Mouse (Mus musculus): ENCODE measurements around the gene Ctcf.
A peak's percentile ranks its signal among the peaks of the same experiment; 100 is the strongest.

Ctcf gene

DNA sequence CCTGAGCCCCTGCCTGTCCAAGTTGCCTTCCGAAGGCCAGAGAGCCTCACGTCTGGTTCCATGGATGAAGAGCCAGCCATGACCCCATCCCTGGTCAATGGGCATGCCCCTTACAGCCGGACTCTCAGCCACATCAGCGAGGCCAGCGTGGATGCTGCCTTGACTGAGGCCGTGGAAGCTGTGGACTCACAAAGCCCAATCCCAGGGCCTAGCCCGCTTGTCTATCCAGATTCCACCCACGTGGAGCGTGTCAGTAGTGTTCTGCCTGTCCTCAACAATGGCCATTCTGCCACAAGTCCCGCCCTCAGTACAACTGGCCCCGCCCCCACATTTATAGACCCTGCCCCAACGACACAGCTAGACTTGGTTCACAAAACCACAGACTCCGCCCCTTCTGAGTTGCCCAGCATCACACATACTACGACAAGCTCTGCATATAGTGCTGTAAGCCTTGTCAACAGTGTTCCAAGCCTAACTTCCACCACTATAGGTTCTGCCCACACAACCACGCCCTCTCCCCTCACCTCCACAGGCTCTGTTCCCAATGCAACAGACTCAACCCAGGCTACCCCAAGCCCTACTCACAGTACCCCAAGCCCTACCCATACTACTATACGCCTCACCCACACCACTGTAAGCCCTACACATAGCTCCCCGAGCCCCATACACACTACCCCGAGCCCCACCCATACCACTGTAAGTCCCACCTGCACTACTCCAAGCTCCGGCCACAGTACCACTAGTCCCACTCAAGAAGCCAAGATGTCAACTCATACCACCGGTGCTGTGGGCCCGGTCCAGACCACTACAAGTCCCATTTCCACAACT, 18.7 kb upstream of the Ctcf start:
- DNase-seq (ENCODE audit: low read depth, low spot score): peak; percentile 89

DNA sequence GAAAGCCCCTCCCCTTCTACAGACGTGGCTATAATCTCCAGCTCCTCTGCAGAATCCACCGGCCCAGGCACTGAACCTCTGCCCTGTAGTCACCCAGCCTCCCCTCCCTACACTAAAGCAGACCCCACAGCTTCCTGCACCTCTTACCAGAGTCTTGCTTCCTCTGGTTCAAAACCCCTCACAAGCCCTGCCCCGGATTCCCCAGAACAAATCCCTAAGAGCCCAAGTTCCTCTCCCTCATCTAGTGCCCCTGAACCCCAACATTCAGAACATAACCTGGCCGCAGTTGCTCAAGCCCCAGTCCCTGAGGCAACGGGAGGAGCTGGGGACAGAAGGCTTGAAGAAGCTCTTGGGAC, 18.1 kb upstream of the Ctcf start:
- no peak for DNase-seq (ENCODE audit: low read depth, low spot score)

DNA sequence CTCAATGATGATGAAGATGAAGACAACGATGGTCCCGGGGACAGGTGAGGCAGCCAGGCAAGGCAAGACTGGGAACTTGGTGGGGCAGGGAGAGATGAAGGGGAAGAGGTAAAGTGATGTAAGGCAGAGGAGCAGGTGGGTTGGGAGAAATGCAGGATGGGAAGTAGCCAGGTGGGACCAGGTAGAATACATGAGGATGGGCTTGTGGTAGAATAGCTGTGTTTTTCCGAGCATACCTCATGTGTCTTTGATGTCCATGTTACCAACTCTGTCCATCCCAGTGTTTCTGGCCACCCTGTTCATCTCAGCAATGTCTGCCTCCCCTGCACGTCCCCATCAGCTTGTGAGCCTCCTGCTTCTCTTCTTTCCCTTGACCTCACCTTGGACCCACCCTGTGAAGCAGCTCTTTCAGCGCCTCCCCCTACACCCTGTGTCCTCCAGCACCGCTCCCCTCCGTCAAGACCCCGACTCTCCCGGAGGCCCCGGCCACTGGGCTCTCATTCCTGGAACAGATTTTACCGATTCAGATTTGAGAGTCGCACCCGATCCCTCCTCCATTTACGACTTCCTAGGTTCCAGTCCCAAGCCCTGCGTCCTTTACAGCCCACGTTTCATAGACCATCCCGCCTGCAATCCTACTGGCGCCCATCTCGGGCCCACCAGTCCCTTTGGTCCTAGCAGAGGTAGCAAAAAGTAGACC, 17.3 kb upstream of the Ctcf start:
- no peak for DNase-seq (ENCODE audit: low read depth, low spot score)

DNA sequence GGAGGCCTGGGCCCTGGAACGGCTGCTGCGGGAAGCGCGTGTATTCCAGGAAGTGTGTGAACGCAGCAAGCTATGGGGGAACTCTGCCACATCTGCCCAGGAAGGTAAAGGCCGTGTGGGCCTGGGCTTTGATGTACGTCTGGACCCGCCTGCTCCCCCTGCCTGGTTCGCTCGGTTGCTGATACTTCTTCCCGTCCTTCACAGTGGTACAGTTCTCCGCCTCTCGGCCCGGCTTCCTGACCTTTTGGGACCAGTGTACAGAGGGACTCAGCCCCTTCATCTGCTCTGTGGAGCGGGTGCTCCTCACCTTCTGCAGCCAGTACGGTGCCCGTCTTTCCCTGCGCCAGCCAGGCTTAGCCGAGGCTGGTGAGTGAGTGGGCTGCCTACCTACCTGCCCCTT, 16.2 kb upstream of the Ctcf start:
- no peak for DNase-seq (ENCODE audit: low read depth, low spot score)

DNA sequence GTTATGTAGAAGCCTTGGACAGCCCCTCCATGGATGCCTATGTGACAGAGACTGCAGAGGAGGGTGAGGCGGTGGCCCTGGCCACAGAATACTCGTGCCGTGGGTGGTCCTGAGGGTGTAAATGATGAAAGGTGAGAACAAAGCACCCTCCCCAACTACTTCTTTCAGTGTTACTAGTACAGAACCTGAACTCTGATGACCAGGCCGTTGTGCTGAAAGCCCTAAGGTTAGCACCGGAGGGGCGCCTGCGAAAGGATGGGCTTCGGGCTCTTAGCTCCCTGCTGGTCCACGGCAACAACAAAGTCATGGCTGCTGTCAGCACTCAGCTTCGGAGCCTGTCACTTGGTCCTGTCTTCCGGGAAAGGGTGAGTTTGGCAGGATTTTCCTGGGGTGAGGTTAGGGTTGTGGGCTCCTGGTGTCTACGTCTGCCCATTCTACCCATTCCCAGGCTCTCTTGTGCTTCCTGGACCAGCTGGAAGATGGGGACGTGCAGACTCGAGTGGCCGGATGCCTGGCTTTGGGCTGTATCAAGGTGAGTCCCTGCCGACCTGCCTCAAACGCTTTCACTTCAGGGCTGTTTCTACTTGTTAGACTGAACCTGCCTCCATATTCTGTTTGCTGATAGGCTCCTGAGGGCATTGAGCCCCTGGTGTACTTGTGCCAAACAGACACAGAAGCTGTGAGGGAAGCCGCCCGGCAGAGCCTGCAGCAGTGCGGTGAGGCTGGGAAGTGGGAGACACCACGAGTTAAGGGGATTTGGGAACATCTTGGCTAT, 15.2 kb upstream of the Ctcf start:
- no peak for DNase-seq (ENCODE audit: low read depth, low spot score)

DNA sequence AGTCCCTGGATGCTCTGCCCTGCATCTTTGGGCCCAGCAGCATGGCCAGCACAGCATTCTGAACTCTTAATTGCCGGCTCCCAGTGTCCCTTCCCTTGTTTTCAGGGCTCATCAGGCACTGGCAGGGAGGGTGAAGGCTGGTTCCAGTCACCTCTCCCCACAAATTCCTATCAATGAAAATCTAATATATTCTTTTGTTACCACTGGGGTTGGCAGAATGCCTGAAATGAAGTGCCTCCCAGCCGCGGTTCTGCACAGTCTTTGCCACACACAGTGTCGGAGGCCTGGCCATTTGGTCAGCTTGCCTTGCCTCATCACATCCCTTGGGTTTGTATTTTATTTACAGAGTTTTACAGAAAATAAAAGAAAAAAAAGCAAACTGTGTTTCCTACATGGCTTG, 14.5 kb upstream of the Ctcf start:
- DNase-seq (ENCODE audit: low read depth, low spot score): no peak

DNA sequence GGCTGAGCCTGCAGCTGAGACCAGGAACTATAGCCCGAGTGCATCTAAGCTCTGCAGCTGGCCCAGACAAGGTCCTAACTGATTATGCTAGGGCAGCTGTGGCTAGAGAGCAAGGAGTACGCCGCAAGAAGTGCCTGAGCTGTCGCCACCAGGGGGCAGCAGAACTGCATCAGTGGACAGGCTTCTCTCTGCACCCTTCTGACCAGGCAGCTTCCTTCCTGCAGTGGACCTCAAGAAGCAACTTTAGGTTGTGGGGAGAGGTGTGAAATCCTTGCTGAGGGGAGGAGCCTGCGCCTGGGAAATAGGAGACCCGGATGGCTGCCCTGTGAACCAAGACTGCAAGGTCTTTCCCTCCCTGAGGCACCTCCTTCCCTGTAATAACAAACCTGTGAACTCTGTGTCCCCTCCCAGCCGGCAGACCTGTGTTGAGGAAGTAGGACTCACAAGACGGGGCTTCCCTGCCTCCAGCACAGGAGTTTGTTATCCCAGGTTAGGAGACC, 13.9 kb upstream of the Ctcf start:
- DNase-seq (ENCODE audit: low read depth, low spot score): peak; percentile 98

DNA sequence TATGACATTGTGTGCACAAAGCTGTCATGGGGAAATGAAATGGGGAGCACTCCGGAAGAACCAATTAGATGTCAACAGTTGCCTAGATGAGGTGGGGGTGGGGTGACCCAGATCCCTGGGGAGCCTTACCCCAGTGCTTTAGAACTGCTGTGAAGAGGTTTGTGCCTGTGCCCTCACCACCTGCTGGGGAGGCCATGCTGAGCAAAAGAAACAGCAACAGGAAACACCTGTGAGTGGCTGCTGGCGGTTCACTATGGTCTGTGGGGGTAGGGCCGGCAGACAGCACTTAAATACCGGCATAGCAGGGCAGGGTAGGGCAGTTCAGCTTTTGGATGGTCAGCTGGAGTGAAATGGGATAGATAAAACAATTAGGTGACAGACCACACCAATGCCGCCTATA, 13.2 kb upstream of the Ctcf start:
- peak; percentile 93 for DNase-seq (ENCODE audit: low read depth, low spot score)

DNA sequence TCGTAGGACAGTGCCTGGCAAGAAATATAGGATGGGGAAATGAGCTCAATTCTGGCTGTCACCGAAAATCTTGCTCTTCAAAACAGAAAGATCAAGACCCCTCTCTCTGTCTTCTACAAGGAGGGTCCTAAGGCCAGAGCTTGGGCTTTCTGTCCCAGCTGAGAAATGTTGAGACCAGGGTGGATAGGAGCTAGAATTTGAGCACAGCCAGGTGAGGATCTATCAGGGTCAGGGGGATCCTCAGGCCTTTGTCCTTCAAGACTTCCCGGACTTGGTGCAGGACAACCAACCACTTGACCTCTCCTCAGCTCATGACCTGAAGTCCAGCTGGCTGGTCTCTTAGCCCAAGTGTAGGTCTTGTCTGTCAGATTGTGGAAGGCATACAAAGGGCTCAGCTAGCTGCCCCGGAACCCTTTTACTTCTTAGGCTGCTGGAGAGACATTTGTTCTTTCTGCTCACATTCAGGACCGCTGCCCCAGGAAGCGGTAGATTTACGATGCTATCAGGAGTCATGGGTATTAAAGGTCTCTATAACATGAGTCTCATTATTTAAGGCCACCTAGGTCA, 12.6 kb upstream of the Ctcf start:
- DNase-seq (ENCODE audit: low read depth, low spot score): no peak

DNA sequence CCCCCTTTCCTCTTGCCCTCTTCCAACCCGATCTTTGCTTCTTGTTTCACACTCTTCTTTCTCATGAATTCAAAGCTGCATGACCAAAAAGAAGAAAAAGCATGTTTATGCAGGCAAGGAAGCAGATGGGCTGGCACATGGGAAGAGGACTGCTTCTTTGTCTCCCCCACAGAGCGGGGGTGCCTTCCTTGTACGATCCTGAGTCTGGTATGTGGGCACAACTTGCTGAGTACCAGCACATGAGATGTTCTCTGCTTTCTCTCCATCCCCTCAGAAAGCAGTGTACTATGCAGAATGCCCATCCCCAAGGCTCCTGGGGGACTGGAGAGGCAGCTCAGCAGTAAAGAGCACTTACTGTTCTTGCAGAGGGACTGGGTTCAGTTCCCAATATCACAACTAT, 12.0 kb upstream of the Ctcf start:
- DNase-seq (ENCODE audit: low read depth, low spot score): no peak

DNA sequence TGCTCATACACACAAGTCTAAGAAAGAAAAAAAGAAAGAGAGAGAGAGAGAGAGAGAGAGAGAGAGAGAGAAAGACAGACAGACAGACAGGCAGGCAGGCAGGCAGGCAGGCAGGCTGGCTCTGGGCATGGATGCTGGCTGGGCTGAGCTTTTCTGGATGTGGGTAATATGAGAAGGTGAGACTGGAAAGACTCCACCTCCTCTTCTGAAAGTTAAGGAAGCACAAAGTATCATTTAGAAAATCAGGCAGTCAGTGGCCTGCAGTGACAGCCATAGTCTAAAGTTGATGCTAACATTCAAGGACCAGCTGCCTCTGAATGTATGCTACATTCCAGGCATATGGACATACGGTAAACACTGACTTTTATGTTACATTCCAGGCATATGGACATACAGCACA, 11.5 kb upstream of the Ctcf start:
- no peak for DNase-seq (ENCODE audit: low read depth, low spot score)

DNA sequence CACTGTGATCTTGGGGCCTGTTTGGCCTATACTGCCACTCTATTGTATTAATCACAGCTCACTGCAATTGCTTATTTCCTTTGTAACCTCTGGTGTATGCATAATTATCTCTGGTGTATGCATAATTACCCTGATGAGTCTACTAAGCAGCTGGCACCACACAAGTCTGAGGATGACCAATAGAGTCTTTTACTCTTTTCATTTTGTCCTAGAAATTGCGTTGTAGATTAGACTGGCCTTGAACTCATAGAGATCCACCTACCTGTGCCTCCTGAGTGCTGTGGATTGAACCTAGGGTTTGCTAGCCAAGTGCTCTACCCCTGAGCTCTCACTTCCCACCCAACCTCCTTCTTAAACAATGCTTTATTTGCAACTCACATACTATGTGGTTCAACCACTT, 10.3 kb upstream of the Ctcf start:
- no peak for DNase-seq (ENCODE audit: low read depth, low spot score)

DNA sequence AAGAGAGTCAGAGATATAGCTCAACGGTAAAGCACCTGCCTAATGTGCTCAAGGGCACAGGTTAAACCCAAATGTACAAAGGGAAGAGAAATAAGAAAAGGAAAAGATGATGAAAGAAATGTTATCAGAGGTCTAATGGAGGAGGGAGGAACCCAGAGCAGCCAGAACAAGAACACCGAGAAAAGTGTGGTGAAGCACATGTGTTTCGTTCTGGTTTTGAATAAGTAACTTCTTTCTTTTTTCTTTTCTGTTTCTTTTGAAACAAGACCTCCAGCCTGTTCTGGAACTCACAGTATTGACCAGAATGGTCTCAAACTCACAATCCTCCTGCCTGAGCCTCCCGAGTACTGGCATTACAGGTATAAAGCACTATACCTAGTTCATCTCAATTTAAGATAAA, 7.0 kb upstream of the Ctcf start:
- DNase-seq (ENCODE audit: low read depth, low spot score): no peak

DNA sequence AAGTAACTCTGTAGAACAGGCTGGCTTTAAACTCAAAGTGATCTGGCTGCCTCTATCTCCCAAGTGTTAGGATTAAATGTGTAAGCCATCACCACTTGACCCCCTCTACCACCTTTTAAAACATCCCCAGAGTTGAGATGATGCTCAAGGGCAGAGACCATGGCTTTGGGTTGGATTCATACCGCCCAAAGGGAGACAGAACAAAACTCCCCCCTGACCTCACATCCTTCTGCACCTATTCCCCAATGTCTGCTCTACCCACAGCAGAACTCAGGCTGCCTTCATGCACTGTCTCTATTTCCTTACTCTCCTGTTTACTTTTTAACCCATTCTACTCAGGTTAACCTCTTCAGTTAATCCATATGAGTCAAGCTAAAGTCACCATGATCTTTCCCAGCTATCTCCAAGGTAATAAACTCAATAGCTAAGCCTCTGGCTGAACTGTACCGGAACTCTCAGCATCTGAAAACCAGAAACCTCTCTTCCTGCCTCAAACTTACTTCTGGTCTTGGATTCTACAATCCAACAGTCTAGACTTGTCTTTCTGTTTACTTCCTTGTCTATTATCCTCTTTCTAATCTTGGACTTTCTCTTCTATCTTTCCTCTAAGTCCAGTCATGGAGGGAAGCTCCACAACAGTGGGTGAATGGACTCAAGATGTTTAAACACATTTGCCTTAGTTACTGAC, 1.5 kb upstream of the Ctcf start:
- DNase-seq (ENCODE audit: low read depth, low spot score): no peak

DNA sequence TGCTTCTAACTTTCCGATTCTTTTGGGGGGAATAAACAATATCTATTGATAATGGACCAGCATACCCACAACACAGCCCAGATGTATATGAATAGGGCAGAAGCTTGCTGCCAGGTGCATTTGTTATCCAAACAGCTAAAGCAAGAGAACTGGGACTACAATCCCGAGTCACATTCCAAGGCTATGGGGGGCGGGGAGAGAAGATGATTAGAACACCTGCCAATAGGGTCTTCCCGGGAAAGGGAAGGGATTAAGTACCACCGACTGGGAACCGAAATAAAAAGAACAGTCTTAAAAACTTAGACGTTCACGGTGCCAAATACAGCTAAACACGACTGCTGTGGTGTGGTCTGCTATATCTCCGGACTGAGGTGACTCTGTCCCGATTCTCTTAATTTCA, 887 bp upstream of the Ctcf start:
- DNase-seq (ENCODE audit: low read depth, low spot score): peak; percentile 77

DNA sequence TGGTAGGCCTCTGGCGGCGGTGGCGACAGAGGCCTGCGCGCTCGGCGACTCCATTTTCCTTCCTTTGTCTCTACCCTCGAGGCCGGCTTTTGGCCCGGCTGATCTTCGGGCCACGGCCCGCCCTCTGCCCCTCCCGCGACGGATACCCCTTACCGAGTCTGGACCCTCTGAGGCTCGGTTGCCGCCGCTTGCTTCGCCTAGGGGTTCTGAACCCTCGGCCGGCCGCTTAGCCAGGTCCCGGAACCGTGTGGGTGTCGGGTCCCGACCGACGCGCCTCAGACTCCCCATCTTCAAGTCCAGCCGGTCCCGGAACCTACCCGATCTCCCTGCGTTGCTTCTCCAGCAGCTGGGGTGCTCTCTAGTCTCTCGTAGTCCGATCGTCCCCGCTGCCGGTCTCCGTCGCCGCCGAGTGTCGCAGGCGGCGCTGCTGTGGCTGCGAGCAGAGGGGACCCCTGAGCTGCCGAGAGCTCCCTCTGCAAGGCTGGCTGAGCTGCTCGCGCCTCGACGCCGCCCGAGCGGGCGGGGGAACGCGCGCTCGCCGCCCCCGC, 669 bp downstream of the Ctcf start, which contains the start of gene Agrp:
TSS of gene Agrp (minus strand) at position 431 of the 548 bp plus-strand sequence.
- DNase-seq (ENCODE audit: low read depth, low spot score): no peak

DNA sequence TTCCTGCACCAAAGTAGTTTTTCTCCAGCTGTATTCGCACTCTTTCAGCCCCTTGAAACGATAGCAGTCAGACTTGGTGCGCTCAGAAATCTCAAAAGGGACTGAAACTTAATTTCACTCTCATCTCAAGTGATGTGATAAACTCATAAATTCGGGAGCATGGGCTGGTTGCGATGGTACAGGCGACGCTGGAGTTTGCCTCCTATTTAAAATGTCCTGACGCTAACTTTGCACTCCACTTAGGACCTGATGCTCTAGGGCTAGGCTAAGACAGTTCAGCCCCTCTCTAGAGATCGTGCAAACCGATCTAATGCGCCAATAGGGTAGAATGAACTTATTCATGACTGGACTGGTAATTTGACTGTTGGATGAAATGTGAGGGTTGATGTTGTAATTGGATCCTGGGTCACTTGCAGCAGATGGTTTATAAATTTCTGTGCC, 1.3 kb downstream of the Ctcf start:
- peak; percentile 50 for DNase-seq (ENCODE audit: low read depth, low spot score)

DNA sequence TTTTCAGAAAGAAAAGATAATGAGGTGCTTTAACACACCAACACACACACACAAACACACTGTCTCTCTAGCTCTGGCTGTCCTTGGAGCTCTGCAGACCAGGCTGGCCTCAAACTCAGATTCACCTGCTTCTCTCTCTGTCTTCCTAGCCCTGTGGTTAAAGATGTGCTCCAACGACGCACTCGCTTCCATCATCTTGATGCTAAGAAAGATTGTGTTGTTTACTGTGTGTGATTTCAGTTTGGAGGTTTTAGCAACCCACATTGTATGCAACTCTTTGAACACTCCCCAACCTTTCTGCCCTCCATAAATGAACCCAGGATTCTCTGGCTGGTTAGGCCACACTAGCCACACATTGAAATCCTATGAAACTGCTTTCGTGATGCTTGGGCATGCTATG, 2.1 kb downstream of the Ctcf start:
- no peak for DNase-seq (ENCODE audit: low read depth, low spot score)

DNA sequence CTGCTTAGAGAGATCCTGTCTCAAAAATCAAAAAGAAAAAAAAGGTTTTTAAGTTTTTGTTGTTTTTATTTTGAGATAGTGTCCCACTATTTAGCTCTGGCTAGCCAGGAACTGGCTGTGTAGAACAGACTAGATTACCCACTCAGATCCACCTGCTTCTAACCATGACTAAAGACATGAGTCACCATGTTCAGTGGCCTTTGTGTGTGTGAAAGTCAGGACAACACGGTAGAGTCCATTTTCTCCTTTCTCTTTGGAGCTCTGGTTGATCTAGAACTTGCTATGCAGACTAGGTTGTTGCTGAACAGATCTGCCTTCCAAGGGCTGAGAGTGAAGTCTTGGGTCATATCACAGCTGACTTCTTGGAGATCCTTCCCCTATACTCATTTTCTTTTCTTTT, 3.5 kb downstream of the Ctcf start:
- no peak for DNase-seq (ENCODE audit: low read depth, low spot score)

DNA sequence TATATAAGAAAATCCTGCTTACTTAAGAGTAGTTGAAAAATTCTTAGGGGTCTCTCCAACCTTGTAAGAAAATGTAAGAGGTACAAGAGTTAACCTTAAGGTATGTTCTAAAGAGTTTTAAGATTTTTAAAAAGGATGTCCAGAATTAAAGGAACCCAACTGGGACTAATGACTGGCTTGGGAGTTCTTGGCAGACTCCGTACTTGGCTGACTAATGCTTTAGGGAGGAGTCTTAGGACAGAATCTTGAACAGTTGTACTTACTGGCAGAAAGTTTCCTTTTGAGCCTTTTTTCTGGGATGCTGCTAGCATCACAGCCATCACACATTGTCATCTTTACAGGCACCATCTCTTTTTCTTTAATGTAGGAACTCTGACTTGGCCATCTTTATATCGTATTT, 4.1 kb downstream of the Ctcf start:
- no peak for DNase-seq (ENCODE audit: low read depth, low spot score)

DNA sequence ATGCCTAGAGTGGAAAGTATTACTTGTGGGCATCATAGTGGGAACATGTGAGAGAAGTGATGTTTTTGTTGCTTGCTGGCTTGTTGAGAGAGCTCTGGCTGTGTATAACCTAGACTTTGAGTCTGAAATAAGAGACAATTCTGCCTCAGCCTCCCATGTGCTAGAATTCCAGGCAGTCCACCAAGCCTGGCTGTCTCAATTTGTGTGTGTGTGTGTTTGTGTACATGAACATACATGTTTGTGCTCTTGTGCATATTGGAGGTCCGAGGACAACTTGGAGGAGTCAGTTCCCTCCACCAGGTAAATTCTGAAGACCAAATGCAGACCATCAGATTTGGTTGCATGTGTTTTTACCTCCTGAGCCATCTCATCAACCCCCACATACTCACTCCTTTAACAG, 8.8 kb downstream of the Ctcf start:
- DNase-seq (ENCODE audit: low read depth, low spot score): no peak
